Comparison of ENCODE assay signal across 8 mouse cellular contexts in the genomic region with DNA sequence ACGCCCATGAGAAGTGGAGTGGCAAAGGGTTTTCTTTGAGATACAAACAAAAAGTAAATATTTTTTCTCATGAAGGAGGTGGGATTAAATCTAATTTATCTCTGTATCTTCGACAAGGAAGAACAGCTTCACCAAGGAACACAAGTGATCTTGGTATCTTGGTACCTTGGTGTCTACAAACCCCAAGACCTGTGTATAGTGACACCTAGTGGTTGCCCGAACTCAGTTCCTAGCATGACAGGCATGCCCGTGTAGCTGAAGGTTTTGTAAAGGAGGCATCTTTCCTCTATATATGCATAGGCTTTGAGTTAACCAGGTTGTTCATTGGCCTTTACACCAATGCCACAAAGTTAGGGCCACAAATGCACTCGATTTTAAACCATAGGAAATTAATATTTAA. TPM values are rescaled to one million over a fixed set of nuclear protein-coding genes. Genes with fewer than 3 reads are reported as not detected.
DNase-seq lines count a peak whose midpoint lies in the region; ATAC-seq lines count a peak whose summit lies in the region.

No protein-coding gene starts in this region.

- peak; percentile 61; the same call in 1 of the 2 replicates for ATAC-seq in hindbrain, embryonic 11.5 days (ENCODE audit: low FRiP score)
- ATAC-seq in hindbrain, embryonic 12.5 days (ENCODE audit: low FRiP score) = no peak
- peak; percentile 82 for ATAC-seq in megakaryocyte, adult 5-6 weeks (ENCODE audit: poor library complexity, severe bottlenecking)

- H3K36me3 ChIP-seq in hindbrain, embryonic 11.5 days (ENCODE audit: control insufficient read depth, insufficient read depth, low read length) = no peaks in the 10 kb centered on the region
- no peaks in the 10 kb centered on the region for H3K36me3 ChIP-seq in hindbrain, embryonic 12.5 days
- no peaks in the 10 kb centered on the region for H3K36me3 ChIP-seq in embryonic facial prominence, embryonic 10.5 days (replicated peaks)

- peak; percentile 72 for DNase-seq in hindbrain, embryonic 11.5 days (ENCODE audit: low spot score)
- peak; percentile 30 for DNase-seq in adrenal gland, postnatal 25 days
- peak; percentile 46 for DNase-seq in embryonic facial prominence, embryonic 10.5 days (ENCODE audit: low spot score)
- DNase-seq in hindlimb bud, embryonic 11.5 days (ENCODE audit: extremely low spot score, low read depth, low spot score) = peak; percentile 30
- peak; percentile 21 to 42 for DNase-seq in layer of hippocampus, postnatal 36 days
- peak; percentile 21 to 65 for DNase-seq in spleen, postnatal 4 days (ENCODE audit: low spot score in 2 of 2)

- no peak overlapping the region for H3K9ac ChIP-seq in hindbrain, embryonic 11.5 days (ENCODE audit: low read depth, low read length)
- H3K9ac ChIP-seq in hindbrain, embryonic 12.5 days = no peak overlapping the region

- H3K27ac ChIP-seq in hindbrain, embryonic 11.5 days (ENCODE audit: low read depth, low read length) = no peak overlapping the region
- no peak overlapping the region for H3K27ac ChIP-seq in hindbrain, embryonic 12.5 days
- H3K27ac ChIP-seq in embryonic facial prominence, embryonic 10.5 days (replicated peaks) = no peak overlapping the region

- H3K4me1 ChIP-seq in hindbrain, embryonic 11.5 days (replicated peaks; ENCODE audit: control insufficient read depth, insufficient read depth, low read length) = no peaks in the 10 kb centered on the region
- H3K4me1 ChIP-seq in hindbrain, embryonic 12.5 days = no peaks in the 10 kb centered on the region
- no peaks in the 10 kb centered on the region for H3K4me1 ChIP-seq in embryonic facial prominence, embryonic 10.5 days

- no peak overlapping the region for H3K4me3 ChIP-seq in hindbrain, embryonic 11.5 days (ENCODE audit: low read depth, low read length)
- no peak overlapping the region for H3K4me3 ChIP-seq in hindbrain, embryonic 12.5 days
- no peak overlapping the region for H3K4me3 ChIP-seq in embryonic facial prominence, embryonic 10.5 days

- H3K9me3 ChIP-seq in hindbrain, embryonic 11.5 days (ENCODE audit: control insufficient read depth, low read length) = no peaks in the 10 kb centered on the region
- H3K9me3 ChIP-seq in hindbrain, embryonic 12.5 days (replicated peaks) = no peaks in the 10 kb centered on the region
- no peaks in the 10 kb centered on the region for H3K9me3 ChIP-seq in embryonic facial prominence, embryonic 10.5 days

- WGBS in hindbrain, embryonic 11.5 days = 28% methylated on average over 5 of the region's 5 CpGs
- 33% methylated on average over 5 of the region's 5 CpGs for WGBS in hindbrain, embryonic 12.5 days
- WGBS in embryonic facial prominence, embryonic 10.5 days = 33% methylated on average over 5 of the region's 5 CpGs

- H3K27me3 ChIP-seq in hindbrain, embryonic 11.5 days (ENCODE audit: control insufficient read depth, insufficient read depth, low read length) = no peaks in the 10 kb centered on the region
- H3K27me3 ChIP-seq in hindbrain, embryonic 12.5 days = no peaks in the 10 kb centered on the region
- H3K27me3 ChIP-seq in embryonic facial prominence, embryonic 10.5 days (replicated peaks; ENCODE audit: low read depth, poor library complexity, severe bottlenecking) = no peaks in the 10 kb centered on the region

- no peak overlapping the region for H3K4me2 ChIP-seq in hindbrain, embryonic 11.5 days (replicated peaks; ENCODE audit: low read depth, low read length)
- no peak overlapping the region for H3K4me2 ChIP-seq in hindbrain, embryonic 12.5 days (replicated peaks)

RNA-seq across cellular contexts. Expression of a gene that starts 36.8 kb away (rescaled TPM):
- polyA plus RNA-seq in hindbrain, embryonic 11.5 days (2014; fragmentation: Nextera tagmentation; extraction: Ambion mirVana) = 5.8 TPM in 2 replicates
- 11.0 and 12.7 TPM in 2 replicates for polyA plus RNA-seq in hindbrain, embryonic 12.5 days (2016; fragmentation: Nextera tagmentation; extraction: Ambion mirVana)
- total RNA-seq in adrenal gland, postnatal 25 days (2021) = 38.5 and 45.9 TPM in 2 replicates
- polyA plus RNA-seq in embryonic facial prominence, embryonic 10.5 days (2016; fragmentation: Nextera tagmentation; extraction: Ambion mirVana) = 2.2 and 2.7 TPM in 2 replicates
- total RNA-seq in layer of hippocampus, postnatal 36 days (2021) = 100 to 1,000 TPM; 137 to 139 TPM
- total RNA-seq in megakaryocyte, adult 5-6 weeks (2015) = 0.27 and 1.2 TPM in 2 replicates
- 0.73 and 2.0 TPM in 2 replicates for total RNA-seq in megakaryocyte, adult 5-6 weeks (2017)

Comparison
In these comparisons a context has a peak if more than half of its experiments do, and no peak if none do; other contexts are left out.
1. RNA of a gene that starts 36.8 kb away (total RNA-seq): 137 to 139 TPM in layer of hippocampus, postnatal 36 days and 38.5 to 45.9 TPM in adrenal gland, postnatal 25 days; 0.27 to 2.0 TPM in megakaryocyte, adult 5-6 weeks; every median in the first group is over 10 times any median in the second.
2. Peak in every context shown above with its lines, with median percentiles within 50 percentile points of each other: DNase-seq.